Mouse (Mus musculus): ENCODE measurements around the gene Agap1.

Agap1 gene

GRCm38 (mm10) chr1:89673686-89674085, 219.1 kb downstream of the Agap1 start:
- peak in 1 of 2 experiments; percentile 56 for DNase-seq

- no peak for DNase-seq
Observed at GRCm38 (mm10) chr1:89674681-89675080, 220.1 kb downstream of the Agap1 start.

GRCm38 (mm10) chr1:89676411-89676810, 221.8 kb downstream of the Agap1 start:
- DNase-seq = peak; percentile 93 to 94

DNA sequence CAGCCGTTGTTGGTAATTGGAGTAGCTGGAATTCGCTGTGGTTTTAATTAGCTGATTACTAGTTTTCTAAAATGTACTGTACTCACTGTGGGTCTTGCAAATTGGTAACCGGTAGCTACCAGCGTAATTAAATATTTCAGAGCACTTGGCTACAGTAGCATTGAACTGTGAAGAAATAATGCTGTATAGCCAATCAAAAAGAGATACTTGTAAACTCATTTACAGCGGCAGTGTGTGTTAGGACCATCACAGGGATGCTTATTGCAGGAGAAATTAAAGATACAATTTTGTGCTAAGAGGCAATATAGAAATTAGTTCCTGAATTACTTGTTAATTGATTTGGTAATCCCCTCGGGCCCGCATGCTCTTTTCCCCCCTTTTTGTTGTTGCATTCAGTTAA, 226.1 kb downstream of the Agap1 start:
- no peak for DNase-seq

DNA sequence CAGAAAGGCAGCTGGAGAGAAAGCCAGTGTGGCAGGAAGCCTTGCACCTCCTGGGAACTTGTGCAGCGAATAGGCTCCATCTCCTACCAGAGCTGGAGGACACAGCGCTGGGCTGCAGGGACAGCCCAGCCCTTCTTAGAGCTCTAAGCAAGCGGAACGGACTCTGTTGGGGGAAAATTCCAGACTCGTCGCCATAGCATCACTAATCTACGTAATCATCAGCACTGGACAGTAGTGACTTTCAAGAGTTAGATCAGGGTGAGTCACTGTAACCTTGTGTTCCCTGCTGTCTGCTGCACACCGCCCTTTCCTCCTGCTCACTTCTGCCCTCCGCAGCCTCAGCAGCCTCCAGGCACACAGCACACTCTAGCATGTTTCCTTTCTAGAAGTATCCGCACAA, 234.3 kb downstream of the Agap1 start:
- DNase-seq = no peak

- no peak for DNase-seq
Observed at GRCm38 (mm10) chr1:89689544-89690212, 235.1 kb downstream of the Agap1 start.

DNA sequence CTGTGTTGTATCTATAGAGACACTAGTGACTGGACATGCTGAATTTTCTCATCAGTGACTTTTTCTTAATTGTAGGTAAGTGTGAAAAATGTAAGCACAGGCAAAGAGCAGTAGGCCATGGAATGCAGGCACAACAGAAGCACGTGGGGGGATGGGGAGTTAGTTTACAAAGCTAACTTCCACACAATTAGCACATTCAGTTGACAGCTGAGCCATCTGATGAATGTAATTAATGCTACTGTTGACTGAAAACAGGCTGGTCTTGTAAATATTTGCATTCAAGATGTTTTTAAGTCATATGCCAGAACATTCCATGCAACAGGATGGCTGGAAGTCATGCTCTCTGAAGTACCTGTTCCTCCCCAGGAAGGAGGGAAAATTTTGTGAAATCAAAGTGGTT, 236.5 kb downstream of the Agap1 start:
- no peak for DNase-seq

GRCm38 (mm10) chr1:89692420-89692819, 237.8 kb downstream of the Agap1 start:
- DNase-seq = no peak

- no peak for DNase-seq
Observed at GRCm38 (mm10) chr1:89694916-89695315, 240.3 kb downstream of the Agap1 start.

DNA sequence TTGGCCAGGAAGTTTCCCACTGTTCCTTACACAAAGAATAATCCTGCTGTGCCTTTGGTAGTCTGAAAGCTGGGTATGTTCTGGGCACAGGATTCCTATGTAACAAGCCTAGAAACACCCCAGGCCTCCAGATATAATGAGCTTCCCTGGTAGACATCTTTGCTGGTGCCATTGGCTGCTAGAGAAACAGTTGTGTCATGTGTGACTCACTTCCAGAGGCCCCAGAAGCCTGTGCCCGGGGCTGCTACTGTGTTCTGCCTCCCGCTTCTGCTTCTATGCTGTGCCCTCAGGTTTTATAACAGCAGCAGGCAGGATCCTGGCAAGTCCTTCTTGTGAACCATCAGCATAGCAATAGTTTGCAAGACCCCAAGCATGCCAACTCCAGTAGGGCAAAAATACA, 242.6 kb downstream of the Agap1 start:
- DNase-seq = no peak

GRCm38 (mm10) chr1:89700166-89700565, 245.6 kb downstream of the Agap1 start:
- DNase-seq = no peak

DNA sequence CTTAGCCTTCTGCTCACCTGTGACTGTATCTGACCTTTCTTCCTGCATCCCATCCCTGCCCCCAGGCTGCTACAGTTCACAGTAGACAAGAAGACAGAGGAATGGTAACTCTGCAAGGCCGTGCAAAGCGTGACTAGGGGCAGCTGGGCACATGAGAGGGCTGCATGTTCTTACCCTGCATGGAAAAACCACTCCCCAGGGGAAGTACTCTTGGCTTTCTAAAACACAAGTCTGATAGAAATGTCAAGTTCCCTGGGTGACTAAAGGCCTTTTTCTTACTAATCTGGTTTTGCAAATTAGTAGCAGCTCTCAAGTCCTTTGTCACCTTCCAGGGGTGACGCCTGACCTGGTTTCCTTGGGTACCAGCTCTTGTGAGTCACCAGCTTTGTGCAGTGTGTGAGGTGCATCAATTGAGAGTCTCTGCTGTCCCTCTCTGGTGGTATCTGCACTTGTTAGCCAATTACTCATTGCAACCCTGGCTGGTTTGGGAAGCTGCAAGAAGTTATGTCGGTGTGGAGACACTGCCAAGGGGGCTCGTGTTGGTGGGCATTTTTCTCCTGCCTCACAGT, 246.6 kb downstream of the Agap1 start:
- no peak for DNase-seq

DNA sequence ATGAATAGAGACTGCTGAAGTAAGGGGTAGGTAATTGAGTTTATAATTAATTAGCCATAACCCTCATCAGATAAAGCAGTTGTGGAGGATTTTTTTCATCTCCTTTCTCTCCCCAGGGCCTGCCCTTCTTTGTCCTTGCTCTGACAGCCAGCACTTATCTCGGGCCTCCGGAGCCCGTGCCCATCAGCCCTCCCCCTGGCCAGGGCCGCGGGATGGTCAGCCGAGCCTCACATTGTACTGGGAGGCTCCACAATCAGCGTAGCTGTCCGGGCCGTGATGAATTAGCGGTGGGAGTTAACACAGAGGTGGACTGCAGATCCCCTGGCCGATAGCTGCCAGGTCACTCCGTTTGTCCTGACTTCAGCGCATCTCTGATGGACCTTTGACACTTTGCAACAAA, 248.7 kb downstream of the Agap1 start:
- no peak for DNase-seq

GRCm38 (mm10) chr1:89705670-89706069, 251.1 kb downstream of the Agap1 start:
- peak in 1 of 2 experiments; percentile 28 for DNase-seq

DNA sequence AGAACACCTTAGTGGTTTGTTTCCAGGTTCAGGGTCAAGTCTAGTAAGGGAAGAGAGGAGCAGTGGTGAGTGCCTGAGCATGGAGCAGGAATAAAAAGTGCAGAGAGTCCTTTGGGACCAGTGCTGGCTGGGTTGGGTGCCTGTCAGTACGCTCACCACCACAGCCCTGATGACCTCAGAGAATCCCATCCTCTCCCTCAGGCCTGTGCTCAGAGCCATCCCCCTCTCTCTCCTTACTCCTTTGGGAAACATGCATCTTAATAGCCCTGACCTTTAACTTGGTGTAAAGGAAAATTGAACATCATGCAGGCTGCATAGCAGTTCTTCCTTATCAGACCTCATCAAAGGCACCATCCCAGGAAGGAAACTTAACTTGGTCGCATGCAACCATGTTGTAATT, 252.3 kb downstream of the Agap1 start:
- no peak for DNase-seq

DNA sequence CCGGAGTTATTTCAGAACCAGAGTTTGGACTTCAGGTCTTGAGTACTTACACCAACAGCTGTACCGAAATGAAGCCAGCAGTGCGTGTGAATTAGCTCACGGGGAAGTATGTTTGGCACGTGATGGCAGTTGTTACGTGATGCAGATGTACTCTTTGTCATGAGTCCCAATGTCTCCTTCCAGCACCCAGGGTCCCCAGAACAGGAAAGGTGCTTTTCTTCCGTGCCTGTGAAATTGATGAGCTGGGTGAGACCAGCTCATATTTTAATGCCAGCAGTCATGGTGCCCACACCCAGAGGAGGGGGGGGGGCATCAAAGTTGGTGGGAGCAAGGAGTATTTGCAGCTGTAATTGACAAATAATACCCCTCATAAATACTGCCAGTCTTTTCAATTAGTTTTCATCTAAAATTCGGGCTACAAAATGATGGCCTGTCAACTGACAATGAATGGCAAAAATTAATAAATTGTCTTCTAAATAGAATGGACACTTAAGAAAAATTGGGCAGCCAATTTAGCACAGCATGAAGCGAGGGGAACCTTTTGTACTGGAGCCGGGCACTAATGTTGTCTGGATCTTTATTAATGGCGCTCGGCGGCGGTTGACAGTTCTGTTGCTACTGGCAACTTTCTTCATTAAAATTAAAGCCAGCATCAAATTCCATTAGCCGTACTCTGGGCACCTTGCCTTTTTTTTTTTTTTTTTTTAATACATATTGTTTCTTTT, 253.3 kb downstream of the Agap1 start:
- no peak for DNase-seq

- no peak for DNase-seq
Observed at GRCm38 (mm10) chr1:89709824-89710223, 255.2 kb downstream of the Agap1 start.

GRCm38 (mm10) chr1:89713681-89714080, 259.1 kb downstream of the Agap1 start:
- no peak for DNase-seq

GRCm38 (mm10) chr1:89714165-89714980, 259.8 kb downstream of the Agap1 start:
- peak in 1 of 2 experiments; percentile 15 for DNase-seq

DNA sequence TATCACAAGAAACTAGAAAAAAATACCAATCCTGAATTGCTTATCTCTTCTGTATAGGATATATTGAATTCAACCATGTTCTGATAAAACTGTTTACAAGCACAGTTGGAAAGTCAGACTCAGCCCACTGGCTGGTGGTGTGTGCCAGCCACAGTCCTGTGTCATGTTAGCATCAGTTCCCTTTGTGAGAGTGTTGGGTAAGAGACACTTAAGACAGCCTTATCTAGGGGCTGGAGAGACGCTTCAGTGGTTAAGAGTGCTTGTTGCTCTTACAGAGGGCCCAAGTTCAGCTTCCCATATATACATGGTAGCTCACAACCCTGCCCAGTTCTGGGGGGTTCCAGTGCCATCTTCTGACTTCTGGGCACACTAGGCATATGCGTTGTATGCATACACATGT, 261.6 kb downstream of the Agap1 start:
- no peak for DNase-seq

DNA sequence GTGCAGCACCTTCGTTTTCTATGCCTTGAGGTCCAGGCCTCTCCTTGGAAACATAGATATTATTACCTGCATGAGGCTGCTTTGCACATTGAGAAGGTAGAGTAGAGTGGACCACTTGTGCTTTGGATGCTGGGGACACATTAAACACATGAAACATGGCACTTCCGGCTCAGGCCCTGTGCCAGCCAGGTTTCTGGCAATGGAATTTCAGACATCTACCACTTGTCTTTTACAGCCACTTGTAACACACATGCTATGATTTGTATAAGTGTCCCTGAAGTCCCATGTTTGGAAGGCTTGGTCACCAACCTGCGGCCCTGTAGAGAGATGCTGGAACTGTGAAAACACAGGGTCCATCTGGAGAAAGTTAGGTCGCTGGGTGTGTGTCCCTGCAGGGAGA, 262.5 kb downstream of the Agap1 start:
- DNase-seq = no peak

GRCm38 (mm10) chr1:89718782-89719403, 264.3 kb downstream of the Agap1 start:
- no peak for DNase-seq

DNA sequence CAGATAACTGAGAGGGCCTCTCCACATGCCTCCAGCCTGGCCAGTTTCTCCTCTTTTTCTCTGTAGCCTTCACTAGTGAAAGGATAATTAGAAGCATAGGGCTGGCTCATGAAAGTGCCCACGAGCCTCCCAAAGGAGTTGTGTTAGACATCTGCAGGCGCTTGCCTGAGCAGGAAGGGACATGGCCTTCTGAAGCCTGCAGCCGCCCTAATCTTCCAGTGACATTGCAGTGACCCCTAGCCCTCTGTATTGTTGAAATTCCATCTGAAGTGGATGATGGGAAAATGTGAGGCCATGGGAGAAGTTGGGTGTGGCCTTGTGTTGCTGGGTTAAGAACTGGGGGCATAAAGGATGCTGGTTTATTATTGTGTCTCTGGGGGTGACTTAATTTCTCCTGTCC, 269.5 kb downstream of the Agap1 start:
- DNase-seq = no peak
